Mouse (Mus musculus): ENCODE data around the gene Fndc8.

GRCm38 (mm10) chr11:82846079-82846436 is 45.9 kb upstream of the Fndc8 start:
- no peak for TF ChIP-seq MAX (IDR thresholded peaks at IDR 0.05; ENCODE audit: low read depth)
- TF ChIP-seq MYOG (IDR thresholded peaks at IDR 0.05; ENCODE audit: control insufficient read depth in 1 of 3, insufficient read depth in 1 of 3, insufficient read length in 2 of 3, low read depth in 2 of 3) = no peak
- no peak for TF ChIP-seq POLR2A (IDR thresholded peaks at IDR 0.05; ENCODE audit: insufficient read length, low read depth)
- TF ChIP-seq USF1 (IDR thresholded peaks at IDR 0.05; ENCODE audit: low read depth) = no peak
